Mouse (Mus musculus) gastrocnemius, adult 18-20 months (tissue): ENCODE measurements around the gene Ddit4l. TPM values are rescaled to one million over a fixed set of nuclear protein-coding genes. Genes with fewer than 3 reads are reported as not detected.
"Not testable (repeated sequence)": the region's sequence is repeated elsewhere in the genome, so short reads cannot be mapped to it uniquely, and the experiment has no call there.

Experiments used
- DNase-seq: peaks from one replicate; pipeline ENCODE4 v3.0.0; 2021; ENCODE audit warnings: low spot score
- microRNA-seq: library from miRNA; unstranded; fragments of <30 nt; microRNA quantifications from one replicate; pipeline ENCODE4 v1.2.0, GENCODE M21; 2021
- total RNA-seq, 2 experiments: library from RNA; stranded (reverse); gene quantifications; 2 replicates each; pipeline ENCODE4 v1.2.3; 2021

Gene Ddit4l
- total RNA-seq, 2 experiments from 2014 or later: 205 to 307 TPM

GRCm38 (mm10) chr3:137644947-137645346, 23.5 kb downstream of the Ddit4l start:
- no peak for DNase-seq

DNA sequence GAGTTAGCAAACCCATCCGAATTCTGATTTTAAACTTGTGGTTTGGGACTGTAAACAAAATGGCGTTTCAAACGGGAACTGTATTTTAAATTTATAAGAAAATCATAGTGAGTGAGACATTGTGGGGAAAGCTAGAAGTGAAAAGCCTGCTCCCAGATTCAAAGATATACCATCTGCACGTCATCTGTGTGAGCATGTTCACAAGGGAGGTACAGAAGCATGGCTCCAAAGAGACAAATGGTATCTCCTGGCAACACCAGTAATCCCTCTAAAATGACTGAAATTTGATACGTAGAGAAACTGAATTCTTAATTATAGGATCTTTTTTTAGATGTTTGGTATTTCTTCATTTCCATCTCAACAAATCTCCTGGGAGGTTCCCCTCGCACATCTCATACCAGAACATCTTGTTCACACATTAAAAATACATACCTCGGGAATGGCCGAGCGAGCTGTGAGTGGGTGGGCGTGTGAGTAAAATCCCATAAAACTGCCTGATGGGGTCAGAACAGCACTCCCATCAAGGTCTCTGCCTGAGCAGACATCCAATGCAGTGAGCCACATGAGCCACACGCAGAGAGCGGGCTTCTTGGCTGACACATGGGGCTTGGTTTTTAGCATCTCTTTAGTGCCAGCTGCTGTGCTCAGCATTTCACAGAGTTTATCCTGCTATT, 26.2 kb downstream of the Ddit4l start:
- no peak for DNase-seq

GRCm38 (mm10) chr3:137649112-137649511, 27.7 kb downstream of the Ddit4l start:
- no peak for DNase-seq

- no peak for DNase-seq
Measured at GRCm38 (mm10) chr3:137652853-137653252, 31.4 kb downstream of the Ddit4l start.

- not testable (repeated sequence) for DNase-seq
Measured at GRCm38 (mm10) chr3:137671224-137671623, 49.8 kb downstream of the Ddit4l start, which contains the start of gene Gm21962. Gene Gm21962 (plus strand): TSS chr3:137671524.

Small RNAs within 50 kb of the gene (microRNA-seq; reads per million reads assigned to microRNA genes)
- gene Gm22468: not detected

Other genes with a start within 250 kb of the Ddit4l start
- not detected for gene Gm21962, start 49.9 kb downstream of the Ddit4l start, total RNA-seq
- gene H2afz, start 242.9 kb downstream of the Ddit4l start, total RNA-seq: 10 to 100 TPM; 56.4 to 59.8 TPM
- gene Dnajb14, start 246.1 kb downstream of the Ddit4l start, total RNA-seq: 1 to 10 TPM; 7.1 to 7.7 TPM